Mouse (Mus musculus) right cerebral cortex, postnatal 4 days (tissue): ENCODE data around the gene Dlk1.
"Not testable (repeated sequence)": the region's sequence is repeated elsewhere in the genome, so short reads cannot be mapped to it uniquely, and the experiment has no call there.

ENCODE experiments used
- DNase-seq: peaks from one replicate; pipeline ENCODE4 v3.0.0-alpha.2; 2022

Gene Dlk1

GRCm38 (mm10) chr12:109441366-109441765, 11.3 kb upstream of the Dlk1 start:
- no peak for DNase-seq

GRCm38 (mm10) chr12:109442115-109442514, 10.5 kb upstream of the Dlk1 start:
- DNase-seq: no peak

- DNase-seq: no peak
Observed at GRCm38 (mm10) chr12:109443276-109443675, 9.3 kb upstream of the Dlk1 start.

- no peak for DNase-seq
Observed at GRCm38 (mm10) chr12:109444999-109445398, 7.6 kb upstream of the Dlk1 start.

GRCm38 (mm10) chr12:109445499-109446235, 7.0 kb upstream of the Dlk1 start:
- peak; percentile 37 for DNase-seq

- DNase-seq: no peak
Observed at GRCm38 (mm10) chr12:109446236-109446941, 6.2 kb upstream of the Dlk1 start.

- DNase-seq: no peak
Observed at GRCm38 (mm10) chr12:109449421-109450411, 2.9 kb upstream of the Dlk1 start.

- peak; percentile 40 for DNase-seq
Observed at GRCm38 (mm10) chr12:109453065-109453997, 708 bp downstream of the Dlk1 start.

- no peak for DNase-seq
Observed at GRCm38 (mm10) chr12:109454137-109454536, 1.5 kb downstream of the Dlk1 start.

GRCm38 (mm10) chr12:109456531-109457202, 4.0 kb downstream of the Dlk1 start:
- no peak for DNase-seq

- no peak for DNase-seq
Observed at GRCm38 (mm10) chr12:109457836-109458235, 5.2 kb downstream of the Dlk1 start.

- no peak for DNase-seq
Observed at GRCm38 (mm10) chr12:109458896-109459295, 6.3 kb downstream of the Dlk1 start.

GRCm38 (mm10) chr12:109459481-109460401, 7.1 kb downstream of the Dlk1 start:
- no peak for DNase-seq

GRCm38 (mm10) chr12:109462594-109462993, 10.0 kb downstream of the Dlk1 start:
- DNase-seq: no peak

- not testable (repeated sequence) for DNase-seq
Observed at GRCm38 (mm10) chr12:109467417-109467816, 14.8 kb downstream of the Dlk1 start.

GRCm38 (mm10) chr12:109469793-109470192, 17.2 kb downstream of the Dlk1 start:
- DNase-seq: no peak

- DNase-seq: no peak
Observed at GRCm38 (mm10) chr12:109472627-109473026, 20.0 kb downstream of the Dlk1 start.

- no peak for DNase-seq
Observed at GRCm38 (mm10) chr12:109473575-109473976, 21.0 kb downstream of the Dlk1 start.

GRCm38 (mm10) chr12:109474187-109474606, 21.6 kb downstream of the Dlk1 start:
- DNase-seq: no peak

GRCm38 (mm10) chr12:109475501-109475900, 22.9 kb downstream of the Dlk1 start:
- no peak for DNase-seq
